Mouse (Mus musculus): ENCODE data around the gene Pwp2. TPM values are rescaled to one million over a fixed set of nuclear protein-coding genes. Genes with fewer than 3 reads are reported as not detected.
"Not testable (repeated sequence)": the region's sequence is repeated elsewhere in the genome, so short reads cannot be mapped to it uniquely, and the experiment has no call there.

The Pwp2 gene
- 1 to 10 TPM; 8.6 to 8.8 TPM for total RNA-seq (2021)
- long read RNA-seq, experiment 1, transcript Pwp2-201 (21 exons, 3,872 nt) = major isoform, 20 of 28 reads
- long read RNA-seq, experiment 1, partial matches to known transcripts = 2 of 28 reads
- long read RNA-seq, experiment 1, other reads (novel, unspliced or antisense) = 6 of 28 reads
- long read RNA-seq, experiment 2, transcript Pwp2-201 (21 exons, 3,872 nt) = major isoform, 17 of 23 reads
- long read RNA-seq, experiment 2, partial matches to known transcripts = 4 of 23 reads
- long read RNA-seq, experiment 2, other reads (novel, unspliced or antisense) = 2 of 23 reads

- DNase-seq = peak; percentile 89
Observed at GRCm38 (mm10) chr10:78184531-78185380, at the start of gene Pwp2. Pwp2 (minus strand) TSS chr10:78185149.

GRCm38 (mm10) chr10:78233756-78234155 lies 48.8 kb upstream of the Pwp2 start:
- no peak for DNase-seq

GRCm38 (mm10) chr10:78233161-78233560 lies 48.2 kb upstream of the Pwp2 start:
- DNase-seq = no peak

- DNase-seq = peak; percentile 38
Observed at GRCm38 (mm10) chr10:78232301-78232980, 47.5 kb upstream of the Pwp2 start.

DNA sequence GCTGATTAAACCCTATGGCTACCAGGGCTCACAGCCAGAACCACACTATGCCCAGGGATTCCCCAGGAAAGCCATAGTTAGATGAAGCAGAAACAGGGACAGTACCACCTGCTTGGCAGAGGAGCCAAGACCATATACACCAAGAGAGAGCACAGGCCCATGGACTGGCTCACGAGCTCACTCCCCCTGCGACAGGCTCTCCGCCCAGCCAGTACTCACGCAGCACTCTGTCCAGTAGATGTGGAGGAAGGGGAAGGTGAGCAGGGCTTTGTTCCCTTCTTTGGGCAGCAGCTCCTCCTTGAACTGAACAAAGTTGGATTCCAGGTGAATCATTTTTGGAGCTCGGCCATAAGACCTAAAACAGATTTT lies 43.6 kb upstream of the Pwp2 start:
- no peak for DNase-seq

DNA sequence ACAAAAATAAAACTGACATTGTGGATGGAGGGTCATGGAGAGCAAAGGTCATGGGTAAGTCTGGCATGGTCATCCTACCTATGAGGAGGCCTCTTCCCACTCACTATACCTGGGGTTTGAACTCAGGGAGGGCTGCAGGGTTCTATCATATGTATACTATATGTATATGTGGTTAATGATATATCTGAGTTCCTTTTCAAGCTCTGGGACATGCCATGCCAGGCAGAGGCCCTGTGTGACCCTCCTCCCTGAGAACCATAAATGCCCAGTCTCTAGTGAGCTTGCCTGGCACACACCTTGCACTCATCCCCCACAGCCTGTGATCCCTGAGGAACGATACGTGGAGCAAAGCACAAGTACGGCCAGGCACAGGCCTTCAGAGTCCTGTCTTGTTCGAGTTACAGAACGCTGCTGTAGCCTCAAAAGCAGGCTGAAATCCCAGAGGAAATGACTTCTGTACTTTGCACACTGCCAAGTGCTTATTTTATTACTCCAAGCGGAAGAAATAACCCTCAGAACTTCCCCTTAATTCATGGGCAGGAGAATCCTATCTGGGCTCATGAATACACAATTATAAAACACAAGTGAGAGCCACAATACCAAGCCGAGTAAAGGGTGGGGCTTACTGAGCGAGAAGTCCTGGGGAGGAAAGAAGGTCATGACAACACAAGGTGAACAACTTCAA lies 43.1 kb upstream of the Pwp2 start:
- DNase-seq = no peak

- DNase-seq = no peak
Observed at GRCm38 (mm10) chr10:78224136-78224535, 39.2 kb upstream of the Pwp2 start.

GRCm38 (mm10) chr10:78222908-78223307 lies 38.0 kb upstream of the Pwp2 start:
- DNase-seq = peak; percentile 20

- no peak for DNase-seq
Observed at GRCm38 (mm10) chr10:78221315-78221714, 36.4 kb upstream of the Pwp2 start.

DNA sequence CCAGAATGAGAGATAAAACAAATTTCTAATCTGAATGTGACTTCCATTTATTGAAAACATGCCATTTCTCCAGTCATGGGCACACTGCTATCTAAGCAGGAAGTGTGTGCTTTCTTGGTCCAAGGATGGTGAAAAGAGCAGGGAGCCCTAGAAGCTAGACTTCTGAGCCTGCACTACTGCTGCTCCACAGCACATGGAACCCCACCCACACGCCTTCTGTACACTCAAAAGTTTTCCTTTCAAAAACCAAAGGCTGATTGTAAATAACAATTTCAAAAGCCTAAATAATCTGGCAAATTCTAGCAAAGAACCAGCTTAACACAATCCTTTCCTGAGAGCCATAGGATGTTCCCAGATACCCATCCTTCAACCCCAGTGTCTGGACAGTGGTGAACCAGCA lies 34.6 kb upstream of the Pwp2 start:
- no peak for DNase-seq

- no peak for DNase-seq
Observed at GRCm38 (mm10) chr10:78218576-78218975, 33.6 kb upstream of the Pwp2 start.

DNA sequence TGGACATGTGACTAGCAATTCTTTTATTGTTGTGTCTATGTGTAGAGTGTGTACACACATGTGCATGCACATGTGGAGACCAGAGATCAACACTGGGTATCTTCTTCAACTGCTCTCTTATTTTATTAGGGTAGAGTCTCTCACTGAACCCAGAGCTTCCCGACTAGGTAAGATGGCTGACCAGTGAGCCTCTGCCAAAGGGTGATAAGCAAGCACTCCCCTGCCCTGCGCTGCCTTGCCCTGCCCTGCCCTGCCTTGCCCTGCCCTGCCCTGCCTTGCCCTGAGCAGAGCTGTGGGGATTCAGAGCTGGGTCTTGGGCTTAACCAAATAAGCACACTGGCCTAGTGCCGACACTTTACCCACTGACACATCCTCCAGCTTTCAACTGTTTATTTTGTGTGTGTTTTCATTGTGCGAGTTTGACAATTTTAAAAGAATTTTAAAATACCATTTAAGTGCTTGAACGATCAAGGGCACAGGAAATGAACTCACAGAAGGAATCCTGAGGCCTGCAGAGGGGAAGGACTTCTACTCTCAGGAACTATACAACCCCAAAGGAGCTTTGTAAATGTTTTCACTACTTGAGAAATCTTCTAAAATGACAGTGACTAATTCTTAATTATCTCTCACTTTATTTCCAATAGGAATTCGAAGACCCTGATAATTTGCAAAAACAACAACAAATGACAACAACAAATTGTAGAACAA lies 31.6 kb upstream of the Pwp2 start:
- DNase-seq = no peak

DNA sequence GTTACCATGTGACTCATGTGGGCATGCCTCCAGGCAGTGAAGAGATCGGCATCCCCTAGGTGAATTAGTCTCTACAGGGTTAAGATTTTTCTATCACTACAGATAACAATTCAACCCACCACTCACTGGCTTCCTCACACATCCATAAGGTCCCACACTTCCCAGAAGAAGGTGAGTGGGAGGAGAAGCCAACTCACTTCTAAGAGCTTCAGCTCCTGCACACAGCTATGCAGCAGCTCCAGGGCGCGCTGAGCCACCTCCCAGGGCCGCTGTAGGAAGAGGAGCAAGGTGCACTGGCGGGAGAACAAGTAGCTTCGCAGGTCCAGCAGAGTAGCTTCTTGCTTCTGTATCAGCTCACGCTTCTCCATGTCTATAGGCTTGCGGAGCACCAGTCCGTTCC lies 29.4 kb upstream of the Pwp2 start:
- DNase-seq = no peak

- DNase-seq = no peak
Observed at GRCm38 (mm10) chr10:78211311-78211710, 26.4 kb upstream of the Pwp2 start.

DNA sequence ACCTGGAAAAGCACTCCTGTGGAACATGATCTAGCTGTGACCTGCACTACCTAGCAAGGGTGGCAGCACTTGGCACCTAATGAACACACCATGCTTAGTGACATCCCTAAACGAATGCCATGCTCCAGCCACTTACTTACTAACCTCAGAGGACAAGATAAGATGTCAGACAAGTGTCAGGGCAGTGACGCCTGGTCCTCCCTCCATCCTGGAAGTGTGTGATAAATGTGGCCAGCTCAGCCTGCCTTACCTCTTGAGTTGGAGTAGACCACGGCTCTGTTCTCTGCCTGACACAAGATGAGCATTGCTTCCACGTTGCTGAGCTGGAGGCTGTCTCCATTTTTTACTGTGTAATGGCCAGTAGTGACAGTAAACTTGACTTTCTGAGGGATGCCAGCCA lies 16.2 kb upstream of the Pwp2 start:
- DNase-seq = no peak

GRCm38 (mm10) chr10:78192933-78193332 lies 8.0 kb upstream of the Pwp2 start:
- no peak for DNase-seq

DNA sequence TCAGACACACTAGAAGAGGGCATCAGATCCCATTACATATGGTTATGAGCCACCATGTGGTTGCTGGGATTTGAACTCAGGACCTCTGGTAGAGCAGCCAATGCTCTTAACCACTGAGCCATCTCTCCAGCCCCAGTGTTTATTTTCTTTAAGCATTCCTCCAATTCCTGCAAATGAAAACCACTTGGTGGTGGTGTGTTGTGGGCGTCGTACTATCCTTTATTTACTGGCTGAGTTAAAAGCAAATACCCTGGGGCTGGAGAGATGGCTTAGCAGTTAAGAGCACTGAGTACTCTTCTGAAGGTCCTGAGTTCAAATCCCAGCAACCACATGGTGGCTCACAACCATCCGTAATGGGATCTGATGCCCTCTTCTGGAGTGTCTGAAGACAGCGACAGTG lies 1.1 kb upstream of the Pwp2 start:
- DNase-seq = not testable (repeated sequence)

DNA sequence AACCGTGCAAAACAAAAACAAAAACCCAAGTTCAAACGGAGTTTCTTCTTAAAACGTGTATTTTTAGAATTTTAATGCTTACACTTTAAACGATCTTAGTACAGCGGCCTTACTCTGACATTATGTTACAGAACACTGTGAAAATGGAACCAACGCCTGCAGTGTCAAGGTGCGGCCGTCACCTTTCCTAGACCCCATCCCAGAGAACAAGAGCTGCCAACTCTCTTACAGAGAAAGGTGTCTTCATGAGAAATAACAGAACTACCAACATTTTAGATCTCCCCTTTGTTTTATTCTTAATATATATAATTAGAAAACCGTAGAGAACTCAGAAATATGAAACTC lies 404 bp upstream of the Pwp2 start:
- DNase-seq = no peak

GRCm38 (mm10) chr10:78183577-78183976 lies 1.4 kb downstream of the Pwp2 start:
- DNase-seq = no peak

- no peak for DNase-seq
Observed at GRCm38 (mm10) chr10:78182321-78182720, 2.6 kb downstream of the Pwp2 start.

GRCm38 (mm10) chr10:78174474-78174873 lies 10.5 kb downstream of the Pwp2 start:
- DNase-seq = no peak

DNA sequence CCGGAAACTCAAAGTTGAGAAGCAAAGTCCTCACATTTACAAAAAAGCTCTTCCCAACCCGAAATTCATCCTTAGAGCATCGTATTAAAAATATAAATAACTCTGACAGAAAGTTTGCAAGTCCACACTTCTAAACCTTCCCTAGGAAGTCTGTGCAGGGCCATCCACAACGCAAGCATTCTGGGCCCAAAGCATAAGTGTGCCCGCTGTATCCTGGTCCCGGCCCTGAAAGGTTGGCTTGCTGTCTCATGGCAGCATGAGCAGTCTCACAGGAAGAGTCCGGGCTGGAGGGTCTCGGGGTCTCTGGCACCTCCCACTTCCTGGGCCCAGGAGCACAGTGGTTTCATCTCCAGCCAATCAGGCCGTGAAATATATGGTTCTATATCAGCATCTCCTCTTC lies 13.4 kb downstream of the Pwp2 start:
- no peak for DNase-seq

Measured in gastrocnemius, postnatal 10 days (tissue).